Mouse (Mus musculus) ES-Bruce4 (cell line): Measurements from ENCODE around the gene Cbx6.

Experiments
- CTCF ChIP-seq: IDR thresholded peaks from one replicate; pipeline ENCODE4 v1.8.1; 2011; ENCODE audit warnings: low read depth, low read length
- EP300 ChIP-seq: IDR thresholded peaks from 2 replicates; pipeline ENCODE4 v1.6.1; 2011; ENCODE audit warnings: low read depth, low read length; ENCODE audit not compliant: insufficient read depth
- POLR2A ChIP-seq: IDR thresholded peaks from one replicate; pipeline ENCODE4 v1.8.1; 2011; ENCODE audit warnings: low read length; ENCODE audit not compliant: insufficient read depth

GRCm38 (mm10) chr15:79822265-79823199 lies 12.0 kb downstream of the Cbx6 start:
- TF ChIP-seq CTCF (no peak), EP300 (no peak), POLR2A (no peak)
